Mouse (Mus musculus) MN1 (cell line): ENCODE measurements around the gene Tacr2.

ENCODE experiments used
- DNase-seq: peaks from one replicate; pipeline ENCODE4 v3.0.0-alpha.2; 2016; ENCODE audit warnings: low spot score

The Tacr2 gene

DNA sequence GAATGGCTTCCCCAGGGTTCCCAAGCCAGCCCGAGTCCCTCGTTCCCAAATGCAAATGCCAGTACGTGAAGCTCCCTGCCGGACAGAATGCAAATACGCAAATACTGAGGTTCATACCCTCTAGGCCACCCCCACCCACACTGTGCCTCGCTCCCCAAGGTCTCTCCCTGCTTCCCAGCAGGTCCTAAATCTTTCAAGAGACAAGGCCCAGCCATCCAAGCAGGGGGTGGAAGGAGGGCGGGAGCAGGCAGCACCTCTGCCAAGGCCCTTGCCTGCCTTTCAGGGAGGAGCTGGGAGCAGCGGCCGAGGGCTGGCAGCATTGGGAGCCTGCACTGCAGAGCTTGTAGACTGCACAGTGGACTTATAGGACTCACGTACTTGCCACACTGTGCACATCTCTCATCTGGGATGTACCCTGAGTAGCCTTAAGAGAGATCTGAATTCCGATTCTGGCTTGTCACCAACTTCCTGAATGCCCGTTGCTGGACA lies at the start of gene Tacr2:
Gene Tacr2 (plus strand): TSS at position 439 of the 489 bp plus-strand sequence.
- no peak for DNase-seq

DNA sequence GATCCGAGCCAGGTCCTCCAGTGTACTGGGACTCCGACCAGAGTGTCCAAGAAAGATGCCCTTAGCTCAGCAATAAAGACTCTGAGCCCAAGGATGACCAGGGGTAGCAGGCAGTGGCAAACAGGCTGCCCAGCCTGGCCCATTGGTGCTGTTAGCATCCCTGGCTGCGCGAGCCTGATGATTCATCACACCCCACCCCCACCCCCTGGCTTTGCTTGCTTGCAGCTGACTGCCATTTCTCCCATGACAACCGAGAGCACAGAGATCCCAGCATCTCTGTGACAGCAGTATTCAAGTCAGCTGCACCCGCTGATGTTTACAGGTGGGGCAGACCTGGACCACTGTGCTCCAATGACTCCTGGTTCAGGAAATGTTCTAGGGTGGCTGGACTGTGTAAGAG lies 49.7 kb upstream of the Tacr2 start:
- DNase-seq: peak; percentile 59

DNA sequence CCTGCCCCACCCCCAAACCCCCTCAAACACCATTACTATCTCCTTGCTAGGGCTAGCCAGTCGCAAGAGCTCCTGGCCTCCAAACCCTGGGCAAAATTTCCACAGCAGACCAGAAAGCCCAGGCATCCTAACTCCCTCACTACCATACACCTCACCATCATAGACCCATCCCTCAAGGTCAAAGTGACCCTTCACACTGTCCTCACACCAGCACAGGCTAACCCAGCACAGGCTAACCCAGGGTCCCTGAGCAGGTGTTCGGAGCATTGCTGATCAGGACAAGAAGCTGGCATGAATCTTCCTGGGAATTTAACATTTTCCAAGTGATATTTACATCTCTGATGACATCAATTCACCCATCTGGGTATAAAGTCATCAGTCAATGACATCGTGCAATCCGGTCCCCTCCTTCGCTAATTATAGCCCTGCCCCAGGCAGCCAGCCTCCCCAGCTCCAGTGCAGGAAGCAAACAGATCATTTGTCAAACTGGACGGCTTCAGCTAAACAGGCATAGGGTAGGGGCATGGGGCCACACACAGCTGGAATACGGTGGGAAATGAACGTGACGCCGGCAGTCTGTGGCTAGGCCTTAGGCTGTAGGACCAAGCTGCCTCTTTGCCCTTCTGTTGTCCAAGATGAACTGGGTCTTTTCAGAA lies 43.9 kb upstream of the Tacr2 start:
- DNase-seq: no peak

DNA sequence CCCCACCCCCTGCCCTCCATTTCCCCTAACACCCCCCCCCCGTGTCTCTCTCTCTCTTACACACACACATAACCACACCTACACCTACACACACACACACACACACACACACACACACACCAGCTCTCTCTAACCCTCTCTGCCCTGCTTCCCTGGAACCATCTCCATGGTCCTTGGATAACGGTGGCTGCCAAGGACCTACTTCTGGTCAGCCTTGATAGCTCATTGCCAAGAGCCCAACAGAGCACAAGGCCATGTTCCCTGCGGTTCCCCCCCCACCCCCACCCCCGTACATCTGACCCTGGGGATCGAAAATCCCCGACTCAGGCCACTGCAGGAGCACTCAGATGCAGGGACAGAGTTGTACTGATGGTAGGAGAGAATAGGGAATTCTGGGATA lies 40.9 kb upstream of the Tacr2 start:
- DNase-seq: no peak

DNA sequence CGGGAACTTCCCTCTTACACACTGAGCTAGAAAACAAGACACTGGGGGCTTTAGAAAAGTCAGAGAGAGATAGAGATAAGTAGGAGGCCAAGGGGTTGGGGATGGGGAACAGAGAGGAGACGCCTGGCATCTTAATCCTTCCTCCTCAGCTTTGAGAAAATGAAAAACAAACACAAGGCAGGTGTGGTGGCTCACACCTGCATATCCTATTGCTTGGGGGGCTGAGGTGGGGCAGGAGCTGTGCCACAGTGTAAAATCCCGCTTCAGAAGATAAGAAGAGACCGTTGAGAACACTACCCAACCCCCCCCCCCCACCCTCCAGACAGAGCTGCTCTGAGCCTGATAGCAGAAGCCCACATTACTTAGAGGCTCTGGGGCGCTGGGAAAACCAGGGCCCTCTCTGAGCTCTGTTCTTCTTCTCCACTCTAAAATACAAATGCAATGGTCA lies 37.0 kb upstream of the Tacr2 start:
- DNase-seq: no peak

DNA sequence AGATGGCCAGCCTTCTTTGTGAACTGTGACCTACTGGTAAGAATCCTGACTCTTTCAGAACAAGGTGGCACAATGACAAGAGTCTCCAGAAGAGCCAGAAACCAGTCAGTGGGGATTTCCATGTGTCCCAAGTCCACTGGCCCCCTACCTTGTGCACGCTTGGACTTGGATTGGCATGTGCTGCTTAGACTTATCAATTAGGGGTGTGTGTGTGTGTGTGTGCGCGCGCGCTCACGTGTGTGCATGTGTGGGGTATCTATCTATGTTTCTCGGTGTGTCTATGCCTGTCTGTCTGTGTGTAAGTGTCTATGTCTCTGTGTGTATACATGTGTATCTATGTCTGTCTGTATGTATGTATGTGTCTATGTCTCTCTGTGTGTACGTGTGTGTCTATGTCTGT lies 36.6 kb upstream of the Tacr2 start:
- DNase-seq: no peak

DNA sequence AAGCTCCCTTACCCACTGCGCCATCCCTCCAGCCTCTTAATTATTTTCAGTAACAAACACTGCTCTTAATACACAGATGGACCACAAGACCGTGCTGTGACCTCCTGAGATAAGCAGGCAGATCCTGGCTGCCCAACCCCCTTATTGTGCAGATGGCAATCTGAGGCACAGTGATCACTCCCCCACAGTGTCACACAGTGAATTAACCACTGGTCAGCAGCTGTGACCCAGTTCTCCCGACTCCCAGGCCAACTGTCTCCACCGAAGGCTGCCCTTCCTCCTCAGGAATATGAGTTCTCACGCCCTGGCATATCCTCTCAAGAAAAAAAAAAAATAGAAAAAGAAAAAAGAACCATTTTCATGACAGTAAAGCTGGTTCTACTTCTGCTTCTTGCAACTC lies 35.6 kb upstream of the Tacr2 start:
- DNase-seq: peak; percentile 37

DNA sequence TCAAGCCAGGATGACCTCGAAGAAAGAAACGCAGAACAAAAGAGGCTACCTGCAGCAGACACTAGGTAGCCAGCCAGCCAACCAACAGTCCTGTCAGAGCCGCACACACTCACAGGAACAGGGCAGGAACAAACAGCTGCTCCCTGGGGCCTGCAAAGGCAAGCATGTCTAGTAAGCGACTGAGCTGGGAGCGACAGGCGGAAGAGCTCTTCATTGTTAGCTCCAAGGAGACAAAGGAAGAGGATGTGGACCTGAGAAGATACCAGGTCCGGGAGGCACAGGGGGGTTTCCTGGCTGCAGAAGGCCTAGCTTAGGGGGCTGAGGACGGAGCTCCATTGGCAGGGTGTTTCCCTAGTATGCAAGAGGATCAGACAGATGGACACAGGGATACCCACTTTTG lies 35.0 kb upstream of the Tacr2 start:
- no peak for DNase-seq

DNA sequence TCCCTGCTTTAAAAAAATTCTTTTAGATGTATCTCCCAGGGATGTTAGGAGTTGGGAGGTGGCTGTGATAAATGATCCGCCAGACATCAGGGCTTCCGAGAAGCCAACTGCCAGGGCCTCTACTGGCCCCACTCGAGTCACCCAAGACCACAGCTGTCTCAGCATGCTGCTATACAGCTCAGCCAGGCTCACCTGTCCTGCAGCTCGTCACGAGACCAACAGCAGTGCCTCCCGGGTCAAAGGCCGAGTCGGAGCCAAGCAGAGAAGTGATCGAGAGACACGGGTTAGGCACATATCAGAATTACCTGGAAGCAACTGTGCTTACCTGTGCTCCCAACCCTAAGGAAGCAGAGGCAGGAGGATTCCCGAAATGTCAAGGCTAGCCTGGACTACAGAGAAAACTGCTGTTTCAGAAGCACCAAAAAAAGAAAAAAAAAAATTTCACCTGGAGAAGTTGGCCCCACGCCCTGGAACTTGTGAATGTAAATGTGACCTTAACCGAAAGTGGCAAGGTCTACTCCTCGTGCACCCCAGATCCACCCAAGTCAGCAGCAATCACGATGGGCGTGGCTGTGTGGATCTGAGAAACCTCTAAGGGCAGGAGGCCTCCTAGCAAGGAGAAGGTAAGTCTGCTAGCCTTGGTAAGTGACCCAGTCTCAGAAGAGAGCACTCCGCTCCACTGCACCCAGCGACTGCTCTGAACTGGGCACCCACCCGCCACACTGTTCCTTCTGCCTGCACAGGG lies 34.0 kb upstream of the Tacr2 start:
- DNase-seq: no peak

DNA sequence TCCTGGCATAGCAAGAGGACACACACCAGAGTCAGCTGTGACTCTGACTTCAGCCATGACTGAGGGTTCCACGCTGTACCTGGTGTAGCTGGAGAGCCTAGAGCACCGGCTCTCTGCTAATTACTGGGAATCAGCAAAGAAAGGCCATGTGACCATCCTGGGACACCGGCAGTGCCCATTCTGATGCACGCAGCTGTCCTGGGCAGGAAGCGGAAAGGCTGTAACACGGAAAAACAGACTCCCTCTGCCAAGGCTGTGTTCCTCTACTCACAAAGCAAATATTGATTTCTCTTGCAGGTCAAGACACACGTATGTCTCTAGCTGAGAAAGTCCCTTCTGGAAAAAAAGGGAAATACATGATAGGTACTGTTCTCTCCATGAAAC lies 33.5 kb upstream of the Tacr2 start:
- DNase-seq: no peak

DNA sequence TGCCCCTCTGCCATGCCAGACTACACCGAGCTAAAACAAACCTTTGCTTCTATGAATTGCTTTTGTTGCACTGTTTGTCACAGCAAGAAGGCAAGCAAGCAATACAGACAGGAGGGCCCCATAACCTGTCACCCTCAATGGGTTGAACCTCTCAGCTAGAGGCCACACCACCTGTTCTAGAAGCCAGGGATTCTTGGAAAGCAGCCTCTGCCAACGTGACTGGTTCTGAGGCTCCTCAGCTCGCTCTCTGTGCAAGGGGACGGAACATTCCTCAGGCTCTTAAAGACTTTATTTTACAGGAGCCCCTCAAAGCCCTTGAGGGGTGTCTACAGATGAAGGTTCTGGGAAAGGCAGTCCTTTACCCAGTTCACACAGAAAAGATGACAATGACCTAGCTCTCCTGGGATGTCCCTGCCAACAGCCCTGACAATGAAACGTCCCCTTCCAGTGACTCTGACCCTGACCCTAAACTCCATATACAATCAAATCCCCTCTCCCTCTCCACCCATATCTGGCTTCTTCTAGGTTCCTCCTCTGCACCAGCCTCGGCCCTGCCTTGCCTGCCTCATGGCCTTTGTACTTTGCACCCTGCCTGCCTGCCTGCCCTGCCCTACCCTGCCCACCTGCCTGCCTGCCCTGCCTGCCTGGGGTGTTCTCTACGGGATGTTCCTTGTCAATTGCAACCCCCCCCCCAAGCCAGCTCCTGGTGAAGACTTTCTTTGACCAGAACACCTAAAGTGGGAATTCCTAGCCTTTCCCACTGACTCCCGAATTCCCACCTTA lies 31.3 kb upstream of the Tacr2 start:
- no peak for DNase-seq

DNA sequence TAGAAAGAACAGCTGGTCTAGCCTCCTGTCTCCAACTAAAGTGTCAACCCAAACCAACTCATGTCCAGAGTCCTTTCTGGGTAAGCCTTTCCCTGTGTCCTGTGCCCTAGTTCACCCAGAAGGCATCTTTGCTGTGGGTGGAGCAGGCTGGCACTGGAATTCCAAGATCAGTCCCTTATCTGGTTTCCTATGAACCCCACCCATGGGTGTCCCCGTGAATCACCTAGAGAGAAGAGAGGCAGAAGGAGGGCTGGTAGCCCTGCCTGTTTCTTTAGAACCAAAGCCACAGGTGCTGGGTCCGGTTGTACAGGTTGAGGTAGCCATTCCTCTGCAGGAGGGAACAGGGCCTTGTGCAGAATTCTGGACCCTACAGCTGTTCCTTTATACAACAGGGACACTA lies 30.6 kb upstream of the Tacr2 start:
- no peak for DNase-seq

DNA sequence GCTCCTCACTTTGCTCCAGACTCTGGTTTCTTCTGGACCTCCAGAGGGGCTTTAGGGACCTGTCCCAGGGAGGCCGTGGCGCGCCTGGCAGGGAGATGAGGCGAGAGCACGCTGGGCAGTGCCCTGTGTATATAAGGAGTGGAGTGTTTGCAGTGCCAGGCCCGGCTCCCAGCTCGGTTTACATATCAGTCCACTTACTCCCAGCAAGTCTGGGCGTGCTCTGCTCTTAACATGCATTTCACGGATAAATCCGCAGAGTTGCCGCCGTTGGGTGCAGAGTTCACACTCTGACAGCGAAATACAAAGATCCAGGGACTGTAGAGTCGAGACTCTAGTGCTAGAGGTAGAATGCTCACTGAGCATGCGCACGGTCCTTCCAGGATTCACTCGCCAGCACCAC lies 29.5 kb upstream of the Tacr2 start:
- DNase-seq: no peak

DNA sequence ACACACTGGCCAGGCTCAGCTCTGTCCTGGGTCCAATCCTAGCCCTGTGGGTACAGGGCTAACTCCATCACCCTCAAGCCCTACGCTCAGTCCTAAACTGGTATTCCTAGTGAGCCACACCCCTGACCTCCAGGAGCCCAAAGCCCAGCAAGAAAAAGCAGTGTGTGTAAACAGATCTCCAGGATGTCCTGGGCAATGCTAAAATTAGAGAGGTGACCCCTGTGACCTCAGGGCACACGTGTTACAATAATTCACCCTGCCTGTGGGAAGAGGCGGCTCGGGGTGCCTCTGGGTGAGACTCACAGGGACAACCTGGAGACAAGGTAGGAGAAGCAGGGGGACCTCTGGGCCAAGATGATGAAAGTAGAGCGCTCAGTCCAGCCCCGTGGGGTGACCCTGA lies 28.0 kb upstream of the Tacr2 start:
- DNase-seq: no peak

DNA sequence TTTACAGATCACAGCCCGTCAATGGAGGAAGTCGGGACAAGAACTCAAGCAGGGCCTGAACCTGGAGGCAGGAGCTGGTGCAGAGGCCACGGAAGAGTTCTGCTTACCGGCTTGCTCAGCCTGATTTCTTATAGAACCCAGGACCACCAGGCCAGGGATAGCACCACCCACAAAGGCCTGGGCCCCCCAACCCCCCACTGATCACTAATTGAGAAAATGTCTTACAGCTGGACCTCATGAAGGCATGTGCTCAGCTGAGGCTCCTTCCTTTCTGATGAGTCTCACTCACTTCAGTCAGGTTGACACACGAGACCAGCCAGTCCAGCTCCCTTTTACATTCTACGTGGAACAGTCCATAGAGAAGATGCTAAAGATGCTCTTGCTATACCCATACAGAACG lies 26.4 kb upstream of the Tacr2 start:
- DNase-seq: no peak

DNA sequence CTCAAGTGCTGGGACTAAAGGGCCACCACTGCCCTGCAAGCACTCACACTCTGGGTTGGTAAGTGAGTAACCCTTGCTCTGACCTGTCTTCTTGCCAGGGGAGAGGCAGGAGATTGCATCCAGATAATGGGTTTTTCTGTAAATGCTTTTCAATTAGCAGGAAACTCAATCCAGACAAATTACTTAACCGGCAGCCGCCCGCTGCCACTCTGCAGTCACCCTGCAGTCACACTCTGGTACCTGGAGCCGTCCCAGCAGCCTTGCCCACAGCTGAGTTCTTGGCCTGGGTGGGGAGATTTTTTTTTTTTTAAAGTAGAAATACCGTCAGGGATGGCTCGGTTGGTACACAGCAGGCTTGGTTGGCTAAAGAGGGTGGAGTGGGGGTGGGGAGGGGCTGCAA lies 24.1 kb upstream of the Tacr2 start:
- peak; percentile 32 for DNase-seq

DNA sequence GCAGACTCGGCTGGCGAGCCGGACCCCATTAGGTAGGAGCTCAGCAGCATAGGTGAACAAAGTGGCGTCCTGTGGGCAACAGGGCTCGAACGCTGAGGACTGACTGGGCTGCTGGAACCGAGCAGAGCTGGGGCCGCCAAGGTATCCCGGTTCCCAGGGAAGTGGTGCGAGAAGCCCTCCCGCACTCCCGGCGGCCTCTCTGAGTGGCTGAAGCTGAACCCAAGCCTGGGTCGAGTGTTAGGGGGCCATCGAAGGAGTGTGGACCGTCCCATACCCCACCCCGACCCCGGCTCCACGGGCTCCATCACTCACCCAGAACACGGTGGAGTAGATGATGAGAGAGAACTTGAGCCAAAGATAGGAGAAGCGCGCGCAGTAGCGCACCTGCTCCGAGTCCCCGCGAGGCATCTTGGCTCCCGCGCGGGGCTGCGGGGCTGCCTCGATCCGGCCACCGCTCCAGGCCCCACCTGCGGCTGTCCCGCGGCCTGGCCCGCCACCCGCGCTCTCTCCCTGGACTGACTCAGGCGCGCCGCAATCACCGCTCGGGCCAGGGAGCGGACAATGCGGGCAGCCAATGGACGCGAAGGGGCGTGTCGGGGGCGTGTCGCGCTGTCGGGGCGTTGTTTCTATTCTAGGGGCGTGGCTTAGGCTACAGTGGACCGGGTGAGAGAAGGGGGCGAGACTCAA lies 21.4 kb upstream of the Tacr2 start, which contains the start of gene Tspan15:
Gene Tspan15 (minus strand): TSS at position 544 of the 687 bp plus-strand sequence.
- peak; percentile 95 for DNase-seq

DNA sequence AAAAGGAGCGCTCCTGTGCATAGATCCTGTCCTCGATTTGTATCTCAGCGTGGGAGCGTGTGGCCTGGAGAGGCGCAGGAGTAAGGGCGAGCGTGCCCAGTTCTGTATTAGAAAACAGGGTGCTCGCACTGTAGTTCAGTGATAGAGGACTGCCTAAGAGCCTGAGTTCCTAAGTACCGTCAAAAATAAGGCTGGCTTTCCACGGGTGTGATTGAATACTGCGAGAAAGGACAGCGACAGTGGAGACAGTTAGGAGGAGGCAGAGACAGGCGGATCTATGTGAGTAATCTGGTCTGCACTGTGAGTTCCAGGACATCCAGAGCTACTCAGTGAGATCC lies 20.9 kb upstream of the Tacr2 start:
- DNase-seq: no peak

DNA sequence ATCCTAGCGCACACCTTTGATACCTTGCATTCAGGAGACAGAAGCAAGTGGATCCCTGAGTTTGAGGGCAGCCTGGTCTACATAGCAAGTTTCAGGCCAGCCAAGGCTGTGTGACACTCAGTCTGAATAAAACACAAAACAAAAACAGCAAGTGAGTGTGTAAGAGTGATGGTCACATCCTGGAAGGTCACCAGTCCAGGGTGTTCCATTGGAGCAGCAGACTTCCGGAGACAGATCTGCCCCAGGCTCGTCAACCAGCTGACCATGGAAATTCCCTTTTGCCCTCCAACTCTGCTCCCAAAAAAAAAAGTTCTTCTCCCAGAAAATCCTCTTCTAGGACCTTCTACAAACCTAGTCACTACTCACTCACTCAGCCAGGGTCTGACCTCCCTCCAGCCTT lies 20.4 kb upstream of the Tacr2 start:
- DNase-seq: no peak

DNA sequence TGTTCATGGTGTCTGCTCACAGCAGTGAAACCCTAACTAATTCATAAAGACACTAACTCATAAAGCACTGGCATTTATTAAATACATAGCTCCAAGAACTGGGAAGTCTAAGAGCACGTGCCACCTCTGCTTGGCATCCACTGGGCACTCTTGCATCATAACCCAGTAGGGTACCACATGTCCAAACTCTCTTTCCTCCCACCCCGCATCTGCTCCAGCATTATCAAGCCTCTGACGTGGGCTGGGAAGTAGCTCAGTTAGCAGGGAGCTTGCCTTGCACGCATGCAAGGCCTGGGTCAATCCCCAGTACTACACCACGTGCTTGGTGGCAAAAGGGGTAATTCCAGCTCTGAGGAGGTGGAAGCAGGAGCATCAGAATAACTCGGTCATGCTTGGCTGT lies 16.1 kb upstream of the Tacr2 start:
- DNase-seq: no peak

DNA sequence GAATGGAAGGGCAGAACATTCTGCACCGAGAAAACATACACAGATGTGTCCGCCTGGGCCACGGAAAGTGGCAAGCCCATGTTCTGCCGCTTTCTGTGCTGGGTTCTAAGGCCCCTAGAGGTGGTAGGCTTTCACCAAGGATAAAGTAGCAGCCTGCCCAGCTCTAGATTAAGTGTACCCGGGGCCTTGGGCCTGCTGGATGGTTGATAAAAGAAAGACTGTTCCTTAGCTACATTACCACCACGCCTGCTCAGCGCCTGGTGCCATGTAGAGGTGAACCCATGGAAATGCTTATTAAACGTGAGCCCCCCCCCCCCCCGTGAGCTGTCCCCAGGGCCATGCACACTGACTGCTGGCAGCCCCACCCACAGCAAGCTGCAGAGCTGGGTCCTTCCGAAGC lies 15.0 kb upstream of the Tacr2 start:
- DNase-seq: no peak

DNA sequence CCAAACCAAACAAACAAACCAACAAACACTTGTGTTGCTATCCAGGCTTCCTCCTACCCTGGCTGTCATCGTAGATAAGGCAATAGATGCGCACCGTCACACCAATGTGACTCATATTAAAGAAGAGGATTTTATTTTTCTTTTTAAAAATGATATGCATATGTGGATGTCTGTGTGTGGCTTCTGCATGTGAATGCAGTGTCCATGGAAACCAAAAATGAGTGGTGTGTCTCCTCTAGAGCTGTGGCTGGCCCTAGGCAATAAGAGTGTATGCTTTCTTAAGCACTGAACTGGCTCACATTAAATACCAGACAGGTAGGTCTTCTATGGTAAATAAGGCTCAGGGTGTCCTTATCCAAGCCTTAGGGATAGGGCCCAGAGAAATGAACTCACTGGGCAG lies 13.6 kb upstream of the Tacr2 start:
- no peak for DNase-seq
